Mouse (Mus musculus) heart, postnatal 25 days (tissue): Measurements from ENCODE around the gene Polr2b. TPM values are rescaled to one million over a fixed set of nuclear protein-coding genes. Genes with fewer than 3 reads are reported as not detected.

Experiments used
- DNase-seq: peaks from one replicate; pipeline ENCODE4 v3.0.0; 2022; ENCODE audit warnings: low spot score
- intact Hi-C: fragments of 180-260 bp; cut with DNase I; formaldehyde crosslinking; loops from one replicate; pipeline ENCODE4 v1.15.1; 2025
- microRNA-seq: library from miRNA; unstranded; fragments of <30 nt; microRNA quantifications from one replicate; pipeline ENCODE4 v1.2.0, GENCODE M21; 2022
- total RNA-seq, 2 experiments: library from RNA; stranded (reverse); gene quantifications; 2 replicates each; pipeline ENCODE4 v1.2.3; 2021

Polr2b gene
- total RNA-seq, 2 experiments from 2014 or later: 32.2 to 34.5 TPM

DNA sequence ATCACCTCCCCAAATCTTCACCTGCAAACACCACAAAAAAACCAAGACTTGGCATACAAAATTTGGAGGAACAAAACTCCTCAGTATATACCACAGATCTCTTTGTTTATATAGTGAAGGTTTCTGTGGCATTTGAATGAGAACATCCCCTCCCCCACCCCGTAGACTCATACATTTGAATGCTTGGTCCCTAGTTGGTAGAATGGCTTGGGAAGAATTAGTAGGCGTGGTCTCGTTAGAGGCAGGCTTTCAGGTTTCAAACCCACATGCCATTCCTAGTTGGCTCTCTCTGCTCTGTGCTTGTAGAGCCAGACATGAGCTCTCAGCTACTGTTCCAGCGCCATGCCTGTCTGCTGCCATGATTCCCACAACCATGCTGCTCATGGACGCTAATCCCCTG lies 71.7 kb downstream of the Polr2b start:
- DNase-seq: no peak
- intact Hi-C loops: no loop called here

GRCm38 (mm10) chr5:77383799-77384554 lies 74.0 kb downstream of the Polr2b start:
- intact Hi-C loops: no loop called here

DNA sequence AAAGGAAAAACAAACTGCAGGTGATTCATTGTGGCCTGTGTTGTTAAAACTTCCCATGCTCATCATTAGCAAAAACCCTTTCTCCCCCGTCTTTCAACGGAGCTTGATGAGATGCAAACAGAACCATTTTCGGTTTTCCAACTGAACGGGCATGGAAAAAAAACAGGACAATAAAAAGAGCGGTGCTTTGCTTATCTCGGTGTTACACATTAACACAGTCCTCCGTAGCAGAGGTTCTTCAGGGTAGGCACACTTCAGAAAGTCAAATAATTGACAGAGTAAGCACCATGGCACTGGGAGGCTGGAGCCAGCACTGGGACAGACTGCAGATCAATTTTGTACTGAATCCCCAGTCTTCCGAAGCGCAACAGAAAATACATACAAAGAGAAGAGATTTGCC lies 74.8 kb downstream of the Polr2b start:
- no peak for DNase-seq
- intact Hi-C loops: no loop called here

More at GRCm38 (mm10) chr5:77383799-77384554, 74.0 kb downstream of the Polr2b start:
- no peak for DNase-seq

DNA sequence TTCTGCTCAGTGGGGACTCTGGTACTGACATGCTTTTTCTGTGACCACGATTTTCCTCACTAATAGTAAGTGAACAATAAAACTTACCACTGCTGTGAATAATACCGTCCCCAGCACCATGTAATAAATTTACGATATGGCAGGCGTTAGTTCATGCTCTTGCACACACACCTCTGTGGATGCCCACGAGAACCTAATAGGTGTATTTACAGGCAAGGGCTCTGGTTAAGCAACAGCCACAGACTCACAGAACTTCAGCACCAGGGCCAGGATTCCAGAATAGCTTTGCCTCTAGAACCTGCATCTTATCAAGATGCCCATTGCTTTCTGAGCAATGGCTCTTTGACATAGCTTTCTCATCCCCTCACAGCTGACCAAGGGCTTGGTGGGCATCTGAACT lies 75.3 kb downstream of the Polr2b start:
- intact Hi-C loops: no loop called here
- DNase-seq: no peak

GRCm38 (mm10) chr5:77385900-77386595 lies 76.1 kb downstream of the Polr2b start:
- no peak for DNase-seq
- intact Hi-C loops: no loop called here

GRCm38 (mm10) chr5:77386596-77387413 lies 76.9 kb downstream of the Polr2b start:
- DNase-seq: no peak
- intact Hi-C loops: no loop called here

- intact Hi-C loops: no loop called here
- no peak for DNase-seq
Observed at GRCm38 (mm10) chr5:77387414-77387704, 77.4 kb downstream of the Polr2b start.

DNA sequence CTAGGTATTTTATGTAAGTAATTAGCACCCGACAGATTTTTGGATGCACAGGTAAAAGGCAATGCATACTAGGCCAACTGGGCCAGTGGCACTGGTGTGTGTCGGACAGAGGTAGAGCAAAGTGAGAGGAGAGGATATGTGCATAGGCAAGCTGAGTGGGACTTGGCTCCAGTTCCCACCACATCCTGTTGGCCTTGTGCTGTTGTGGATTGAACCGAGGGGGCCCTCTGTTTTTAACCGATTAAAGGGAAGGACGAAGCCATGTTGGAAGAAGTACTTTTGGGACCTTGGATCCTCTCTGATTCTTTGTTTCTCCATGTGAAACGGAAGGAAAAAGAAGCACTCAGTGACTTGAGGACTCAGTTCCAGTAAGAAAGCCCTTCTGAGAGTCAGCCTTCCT lies 78.4 kb downstream of the Polr2b start:
- intact Hi-C loops: no loop called here
- no peak for DNase-seq

- DNase-seq: no peak
- intact Hi-C loops: no loop called here
Observed at GRCm38 (mm10) chr5:77390272-77390671, 80.3 kb downstream of the Polr2b start.

DNA sequence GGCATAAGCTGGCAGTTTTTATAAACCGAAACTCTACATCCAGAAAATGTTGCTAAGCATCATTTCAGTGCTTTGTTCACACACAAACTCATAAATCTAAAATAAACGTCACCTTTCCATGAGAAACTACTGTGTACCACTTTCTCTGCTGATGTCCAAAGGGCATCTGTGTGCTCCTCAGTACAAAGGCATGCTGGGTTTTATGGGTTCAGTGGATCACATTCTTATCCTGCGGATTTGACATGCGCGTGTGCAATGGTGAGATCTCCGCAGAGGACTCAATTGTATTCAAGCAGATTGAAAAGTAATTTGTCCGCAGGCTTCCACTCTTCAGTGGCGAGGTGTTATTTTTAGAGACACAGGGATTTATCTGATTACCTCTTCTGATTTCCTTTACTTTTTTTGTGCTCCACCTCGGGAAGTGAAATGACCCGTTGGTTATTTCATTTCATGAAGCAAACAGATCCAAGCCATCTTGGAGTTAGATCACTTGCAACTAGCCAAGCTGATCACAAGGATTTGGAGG lies 83.2 kb downstream of the Polr2b start:
- no peak for DNase-seq
- intact Hi-C loops: no loop called here

GRCm38 (mm10) chr5:77393990-77394618 lies 84.2 kb downstream of the Polr2b start:
- intact Hi-C loops: no loop called here
- no peak for DNase-seq

DNA sequence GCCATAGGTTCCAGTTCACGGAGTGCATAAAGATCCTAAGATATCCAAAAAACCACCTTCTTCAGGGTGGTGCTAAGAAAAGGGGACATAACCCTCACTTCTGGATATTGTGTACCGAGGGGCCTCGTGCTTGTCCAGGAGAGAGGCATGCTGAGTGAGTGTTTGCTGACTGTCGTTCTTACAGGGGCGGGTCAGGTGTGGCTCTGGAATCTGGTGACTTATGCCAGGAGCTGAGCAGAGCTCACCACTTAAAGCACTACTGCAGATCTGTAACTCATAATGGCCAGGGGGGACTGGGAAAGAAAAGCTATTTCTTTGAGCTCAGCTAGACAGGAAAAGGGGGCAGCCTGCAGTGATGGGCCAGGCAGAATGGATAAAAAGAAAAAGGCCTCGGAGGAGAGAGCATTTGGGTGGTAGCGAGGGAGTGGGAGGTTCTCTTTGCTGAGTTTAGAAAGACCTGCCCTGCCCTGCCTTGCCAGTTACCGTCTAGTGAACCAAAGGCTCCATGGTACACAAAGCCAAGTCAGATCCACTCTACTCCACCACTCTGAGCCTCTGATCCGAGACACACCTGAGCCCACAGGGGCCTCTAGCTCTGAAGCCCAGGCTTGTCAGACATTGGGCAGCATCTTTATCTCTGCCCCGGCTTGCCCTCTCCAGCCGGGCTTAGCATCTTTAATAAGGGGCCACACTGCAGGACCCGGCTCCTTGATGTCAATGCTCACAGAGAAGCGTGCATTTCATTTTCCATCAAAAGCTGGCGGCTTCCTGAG lies 88.5 kb downstream of the Polr2b start:
- intact Hi-C loops: no loop called here

More for the DNA sequence above, 88.5 kb downstream of the Polr2b start:
- DNase-seq: no peak

Small RNAs within 50 kb of the gene (microRNA-seq; reads per million reads assigned to microRNA genes)
- gene Mir5098: not detected

Other genes starting within 250 kb of the Polr2b start
- gene Hopx, start 195.0 kb upstream of the Polr2b start, total RNA-seq: 100 to 1,000 TPM; 402 to 442 TPM
- gene Spink2, start 98.7 kb upstream of the Polr2b start, total RNA-seq: under 1 TPM in 1 of 2 experiments, not detected in 1; 0.45 TPM
- 10 to 100 TPM; 14.5 to 15.5 TPM for gene Rest, start 44.7 kb upstream of the Polr2b start, total RNA-seq
- gene Noa1, start 63 bp upstream of the Polr2b start, total RNA-seq: 10 to 100 TPM; 19.0 to 21.6 TPM
- 100 to 1,000 TPM; 251 to 311 TPM for gene Igfbp7, start 97.9 kb downstream of the Polr2b start, total RNA-seq